Mouse (Mus musculus) liver, adult 2 months (tissue): ENCODE measurements at regions not wholly inside any gene's neighbourhood (a gene's known extent, or its start where the extent isn't known, plus 50 kb on each side); places are given as distances from the start of the nearest gene placed in this dataset.

ENCODE experiments used
- CTCF ChIP-seq: fragments of 200-500 bp; IDR thresholded peaks from 2 replicates; pipeline ENCODE4 v1.5.1; 2011; ENCODE audit warnings: low read depth, low read length, control low read depth
- POLR2A ChIP-seq: fragments of 200-500 bp; IDR thresholded peaks from 2 replicates; pipeline ENCODE4 v1.6.1; 2011; ENCODE audit warnings: low read length, control low read depth; ENCODE audit not compliant: insufficient read depth; ENCODE audit errors: extremely low read depth

GRCm38 (mm10) chr8:44828026-44828425, 107.2 kb upstream of the Fat1 start:
- TF ChIP-seq CTCF (no peak), POLR2A (no peak)
